In the genomic region with DNA sequence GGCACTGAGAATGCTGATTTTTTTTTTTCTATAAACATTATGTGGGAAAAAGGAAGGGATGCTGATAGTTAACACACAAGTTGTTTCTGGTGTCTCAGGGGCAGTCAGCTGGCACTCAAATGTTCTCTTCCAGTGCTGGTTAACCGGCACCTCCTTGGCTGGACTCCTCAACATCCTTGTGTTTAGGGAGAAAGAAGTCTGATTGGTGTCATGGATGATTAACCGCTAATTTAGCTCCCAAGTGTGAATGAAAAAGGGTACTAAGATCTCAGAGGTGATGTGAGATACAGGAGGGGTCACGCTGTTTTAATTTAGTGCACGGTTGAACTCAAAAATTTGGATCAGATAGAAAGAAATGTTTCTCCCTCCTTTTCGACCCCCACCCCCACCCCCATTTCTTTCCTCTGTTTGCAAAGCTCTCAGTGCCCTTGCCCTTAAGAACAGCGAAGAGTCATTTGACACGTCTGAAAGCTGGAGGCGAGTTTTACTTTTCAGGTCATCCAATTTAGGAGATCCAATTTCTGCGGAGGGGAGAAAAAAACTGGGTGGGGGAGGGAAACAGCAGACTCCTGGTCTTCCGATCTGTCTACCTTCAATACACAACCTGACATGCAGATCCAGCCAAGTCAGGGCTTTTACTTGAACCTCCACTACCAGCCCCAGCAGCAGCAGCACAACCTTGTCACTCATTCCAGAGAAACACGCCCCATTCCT, we compare ENCODE assay signal across 9 mouse cellular contexts. TPM values are rescaled to one million over a fixed set of nuclear protein-coding genes. Genes with fewer than 3 reads are reported as not detected.
A peak's percentile ranks its signal among the peaks of the same experiment; 100 is the strongest.
DNase-seq lines count a peak whose midpoint lies in the region; ATAC-seq and TF ChIP-seq lines count a peak whose summit lies in the region.
"Had no signal": no experiment of that assay in that cellular context is flagged by ENCODE, and none has a peak within 500 bp of the region (broad histone marks: within the 10 kb centered on the region; RNA-seq: fewer than 3 reads in every experiment).

No protein-coding gene starts in this region.

- WGBS in kidney, embryonic 15.5 days, result 4% methylated on average over 11 of the region's 11 CpGs
- 1% methylated on average over 11 of the region's 11 CpGs for WGBS in embryonic facial prominence, embryonic 11.5 days
- 4% methylated on average over 11 of the region's 11 CpGs for WGBS in hindbrain, embryonic 16.5 days
- WGBS in midbrain, postnatal 0 days, result 6% methylated on average over 11 of the region's 11 CpGs

- no peaks in the 10 kb centered on the region for H3K27me3 ChIP-seq in kidney, embryonic 15.5 days
- no peaks in the 10 kb centered on the region for H3K27me3 ChIP-seq in embryonic facial prominence, embryonic 11.5 days (ENCODE audit: control insufficient read depth, insufficient read depth, low read length)
- no peaks in the 10 kb centered on the region for H3K27me3 ChIP-seq in hindbrain, embryonic 16.5 days (replicated peaks; ENCODE audit: control insufficient read depth, insufficient read depth, low read length)
- H3K27me3 ChIP-seq in midbrain, postnatal 0 days (ENCODE audit: insufficient read depth, low read length), result no peaks in the 10 kb centered on the region

- H3K4me1 ChIP-seq in kidney, embryonic 15.5 days, result peaks cover 37% of the 10 kb centered on the region
- H3K4me1 ChIP-seq in embryonic facial prominence, embryonic 11.5 days (ENCODE audit: control insufficient read depth, insufficient read depth, low read length), result no peaks in the 10 kb centered on the region
- peaks cover 24% of the 10 kb centered on the region for H3K4me1 ChIP-seq in hindbrain, embryonic 16.5 days (ENCODE audit: control insufficient read depth, insufficient read depth, low read depth, low read length)
- H3K4me1 ChIP-seq in midbrain, postnatal 0 days (ENCODE audit: insufficient read depth, low read length), result peaks cover 13% of the 10 kb centered on the region; the same call in 1 of the 2 replicates

- no peaks in the 10 kb centered on the region for H3K9me3 ChIP-seq in kidney, embryonic 15.5 days (replicated peaks)
- H3K9me3 ChIP-seq in embryonic facial prominence, embryonic 11.5 days (replicated peaks; ENCODE audit: control insufficient read depth, low read length), result no peaks in the 10 kb centered on the region
- H3K9me3 ChIP-seq in hindbrain, embryonic 16.5 days (ENCODE audit: control insufficient read depth, low read length), result no peaks in the 10 kb centered on the region
- no peaks in the 10 kb centered on the region for H3K9me3 ChIP-seq in midbrain, postnatal 0 days (ENCODE audit: low read length)

- TF ChIP-seq CTCF in midbrain, postnatal 0 days (IDR thresholded peaks at IDR 0.05), result no peak

- H3K9ac ChIP-seq in kidney, embryonic 15.5 days, result no peak overlapping the region
- no peak overlapping the region for H3K9ac ChIP-seq in embryonic facial prominence, embryonic 11.5 days (replicated peaks; ENCODE audit: low read length)
- H3K9ac ChIP-seq in hindbrain, embryonic 16.5 days (ENCODE audit: low read depth, low read length), result no peak overlapping the region
- H3K9ac ChIP-seq in midbrain, postnatal 0 days (replicated peaks; ENCODE audit: low read length, poor library complexity, severe bottlenecking), result no peak overlapping the region

- no peak for DNase-seq in kidney, adult 18-20 months
- peak; percentile 12 for DNase-seq in embryonic facial prominence, embryonic 11.5 days (ENCODE audit: low spot score)
- DNase-seq in midbrain, postnatal 0 days (ENCODE audit: low spot score), result no peak
- no peak for DNase-seq in layer of hippocampus, adult 9-11 months
- no peak for DNase-seq in right cerebral cortex, postnatal 4 days
- no peak for DNase-seq in gastrocnemius, postnatal 10 days

- H3K4me3 ChIP-seq in kidney, embryonic 15.5 days (replicated peaks), result peak overlapping the region; percentile 86
- H3K4me3 ChIP-seq in embryonic facial prominence, embryonic 11.5 days (ENCODE audit: low read depth, low read length), result peak overlapping the region; percentile 93
- peak overlapping the region; percentile 81 for H3K4me3 ChIP-seq in hindbrain, embryonic 16.5 days (ENCODE audit: low read length)
- peak overlapping the region; percentile 85 for H3K4me3 ChIP-seq in midbrain, postnatal 0 days (ENCODE audit: low read depth, low read length)

- H3K36me3 ChIP-seq in kidney, embryonic 15.5 days, result no peaks in the 10 kb centered on the region
- no peaks in the 10 kb centered on the region for H3K36me3 ChIP-seq in embryonic facial prominence, embryonic 11.5 days (replicated peaks; ENCODE audit: control insufficient read depth, insufficient read depth, low read depth, low read length)
- H3K36me3 ChIP-seq in hindbrain, embryonic 16.5 days (ENCODE audit: control insufficient read depth, insufficient read depth, low read length), result no peaks in the 10 kb centered on the region
- no peaks in the 10 kb centered on the region for H3K36me3 ChIP-seq in midbrain, postnatal 0 days (ENCODE audit: insufficient read depth, low read length)

- peak; percentile 12 for ATAC-seq in kidney, embryonic 15.5 days (replicated peaks; ENCODE audit: low FRiP score)
- peak; percentile 29; the same call in 1 of the 2 replicates for ATAC-seq in embryonic facial prominence, embryonic 11.5 days (replicated peaks; ENCODE audit: insufficient number of reproducible peaks, low FRiP score, low TSS enrichment, low read depth)
- no peak for ATAC-seq in hindbrain, embryonic 16.5 days
- no peak for ATAC-seq in midbrain, postnatal 0 days (ENCODE audit: low FRiP score)

- peak overlapping the region; percentile 84 for H3K27ac ChIP-seq in kidney, embryonic 15.5 days
- H3K27ac ChIP-seq in embryonic facial prominence, embryonic 11.5 days (replicated peaks; ENCODE audit: low read depth, low read length), result no peak overlapping the region
- H3K27ac ChIP-seq in hindbrain, embryonic 16.5 days (ENCODE audit: low read depth, low read length), result no peak overlapping the region
- H3K27ac ChIP-seq in midbrain, postnatal 0 days (ENCODE audit: low read depth, low read length), result no peak overlapping the region
- H3K27ac ChIP-seq: macrophage had no signal

- peak overlapping the region; percentile 77 for H3K4me2 ChIP-seq in kidney, embryonic 15.5 days
- peak overlapping the region; percentile 40 for H3K4me2 ChIP-seq in embryonic facial prominence, embryonic 11.5 days (ENCODE audit: low read depth, low read length)
- peak overlapping the region; percentile 81 for H3K4me2 ChIP-seq in hindbrain, embryonic 16.5 days (ENCODE audit: low read length)
- peak overlapping the region; percentile 92 for H3K4me2 ChIP-seq in midbrain, postnatal 0 days (ENCODE audit: low read depth, low read length, poor library complexity, severe bottlenecking)

RNA-seq across cellular contexts. Expression of a gene that starts 0.5 kb away (rescaled TPM):
- polyA plus RNA-seq in kidney, embryonic 15.5 days (2015; fragmentation: Nextera tagmentation; extraction: Ambion mirVana), result 27.8 and 28.0 TPM in 2 replicates
- polyA plus RNA-seq in embryonic facial prominence, embryonic 11.5 days (2014; fragmentation: Nextera tagmentation; extraction: Ambion mirVana), result 17.2 and 20.9 TPM in 2 replicates
- polyA plus RNA-seq in hindbrain, embryonic 16.5 days (2015; fragmentation: Nextera tagmentation; extraction: Ambion mirVana), result 7.0 and 7.7 TPM in 2 replicates
- total RNA-seq in midbrain, postnatal 0 days (2014; rRNA removed), result 33.4 and 36.4 TPM in 2 replicates
- polyA plus RNA-seq in midbrain, postnatal 0 days (2015; fragmentation: Nextera tagmentation; extraction: Ambion mirVana), result 9.9 and 10.1 TPM in 2 replicates
- 10 to 100 TPM; 25.0 to 25.3 TPM for total RNA-seq in gastrocnemius, postnatal 10 days (2021)

RNA-seq across cellular contexts. Expression of a gene that starts 26.3 kb away (rescaled TPM):
- 69.3 and 76.4 TPM in 2 replicates for polyA plus RNA-seq in kidney, embryonic 15.5 days (2015; fragmentation: Nextera tagmentation; extraction: Ambion mirVana)
- polyA plus RNA-seq in embryonic facial prominence, embryonic 11.5 days (2014; fragmentation: Nextera tagmentation; extraction: Ambion mirVana), result 93.6 and 94.3 TPM in 2 replicates
- 187 and 194 TPM in 2 replicates for polyA plus RNA-seq in hindbrain, embryonic 16.5 days (2015; fragmentation: Nextera tagmentation; extraction: Ambion mirVana)
- total RNA-seq in midbrain, postnatal 0 days (2014; rRNA removed), result 232 and 296 TPM in 2 replicates
- 206 and 209 TPM in 2 replicates for polyA plus RNA-seq in midbrain, postnatal 0 days (2015; fragmentation: Nextera tagmentation; extraction: Ambion mirVana)
- 10 to 100 TPM; 30.4 to 32.1 TPM for total RNA-seq in gastrocnemius, postnatal 10 days (2021)

Comparison
In these comparisons a context has a peak if more than half of its experiments do, and no peak if none do; other contexts are left out.
1. ATAC-seq: peak in kidney, embryonic 15.5 days (single experiment) and embryonic facial prominence, embryonic 11.5 days (single experiment); none in hindbrain, embryonic 16.5 days (single experiment) and midbrain, postnatal 0 days (single experiment).
2. H3K4me2 ChIP-seq: peak in every context shown above with its lines; median percentile 92 in midbrain, postnatal 0 days; 81 in hindbrain, embryonic 16.5 days; 77 in kidney, embryonic 15.5 days; 40 in embryonic facial prominence, embryonic 11.5 days.
3. Peak in every context shown above with its lines, with median percentiles within 50 percentile points of each other: H3K4me3 ChIP-seq.